Mouse (Mus musculus): ENCODE results near the gene Col11a2.

GRCm38 (mm10) chr17:34038878-34039561 lies at the start of gene Col11a2:
- no peak for TF ChIP-seq CTCF (IDR thresholded peaks at IDR 0.05; ENCODE audit: low read depth)
- TF ChIP-seq EP300 (IDR thresholded peaks at IDR 0.05; ENCODE audit: low read depth): no peak

Measured in liver, embryonic 14.5 days (tissue).